Mouse (Mus musculus) kidney, adult 8-10 months (tissue): ENCODE data around the gene Olfr670.
"Not testable (repeated sequence)": the region's sequence is repeated elsewhere in the genome, so short reads cannot be mapped to it uniquely, and the experiment has no call there.

ENCODE experiments used
- DNase-seq, 2 experiments: peaks; one replicate each; pipeline ENCODE4 v3.0.0; 2022

The Olfr670 gene

DNA sequence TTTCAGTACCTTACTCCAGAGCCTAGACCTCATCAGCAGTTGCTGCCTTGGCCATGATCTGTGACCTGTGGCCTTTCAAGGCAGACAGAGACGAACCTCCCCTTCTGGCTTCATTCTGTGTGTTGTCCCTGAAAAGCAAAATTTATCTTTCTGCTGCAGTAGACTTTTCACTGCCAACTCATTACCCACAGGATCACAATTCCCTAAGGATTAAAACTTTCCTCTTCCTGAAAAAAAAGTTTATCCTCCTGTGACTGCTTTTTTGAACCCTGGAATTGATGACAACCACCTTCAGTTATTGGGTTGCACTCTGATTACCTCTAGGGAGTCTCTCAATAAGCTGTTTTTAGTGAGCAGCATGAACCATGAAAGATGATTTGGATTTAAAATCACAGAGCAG lies at the start of gene Olfr670:
Gene Olfr670, minus strand, starts transcription at position 101 of the 400 bp plus-strand sequence.
- no peak for DNase-seq

- no peak for DNase-seq
Observed at GRCm38 (mm10) chr7:105001929-105002328, 39.5 kb upstream of the Olfr670 start, which contains the start of gene Olfr672. Gene Olfr672 (minus strand): TSS chr7:105002029.

DNA sequence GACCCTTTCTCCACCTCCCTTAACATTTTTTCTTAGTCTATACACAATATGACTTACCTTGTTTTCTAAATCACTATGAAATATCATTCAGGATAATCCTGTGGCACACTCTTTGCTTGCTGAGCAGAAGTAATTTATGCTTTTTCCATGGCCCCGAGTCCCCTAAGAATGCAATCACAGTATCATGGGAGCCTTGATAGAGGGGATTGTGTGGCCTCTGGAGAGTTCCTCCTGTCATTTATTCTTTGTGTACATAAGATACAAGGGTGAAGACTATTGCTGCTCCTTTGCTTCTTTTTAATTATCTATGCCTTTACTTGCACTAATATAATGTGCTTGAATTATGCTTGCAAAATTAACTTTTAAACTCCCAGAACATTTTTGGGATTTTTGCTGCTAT lies 16.6 kb upstream of the Olfr670 start, which contains the start of gene Olfr671:
Gene Olfr671, minus strand, starts transcription at position 101 of the 400 bp plus-strand sequence.
- DNase-seq, result no peak

GRCm38 (mm10) chr7:104972507-104972906 lies 10.1 kb upstream of the Olfr670 start:
- not testable (repeated sequence) for DNase-seq

DNA sequence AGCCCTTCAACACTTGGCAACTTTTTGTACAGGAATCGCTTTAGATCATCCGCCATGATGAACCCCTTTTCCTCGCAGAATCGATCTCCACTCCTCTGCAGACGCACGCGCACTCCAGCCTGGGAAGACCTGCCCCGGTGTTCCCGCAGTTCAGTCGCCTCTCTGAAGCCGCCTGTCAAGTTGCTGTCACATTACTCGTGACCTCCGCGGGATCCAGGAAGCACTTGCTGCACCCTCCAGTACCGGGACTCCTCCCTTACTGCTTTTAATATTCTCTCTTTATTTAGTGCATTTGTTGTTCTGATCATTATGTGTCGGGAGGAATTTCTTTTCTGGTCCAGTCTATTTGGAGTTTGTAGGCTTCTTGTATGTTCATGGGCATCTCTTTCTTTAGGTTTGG lies 12.2 kb downstream of the Olfr670 start:
- DNase-seq, result not testable (repeated sequence)

DNA sequence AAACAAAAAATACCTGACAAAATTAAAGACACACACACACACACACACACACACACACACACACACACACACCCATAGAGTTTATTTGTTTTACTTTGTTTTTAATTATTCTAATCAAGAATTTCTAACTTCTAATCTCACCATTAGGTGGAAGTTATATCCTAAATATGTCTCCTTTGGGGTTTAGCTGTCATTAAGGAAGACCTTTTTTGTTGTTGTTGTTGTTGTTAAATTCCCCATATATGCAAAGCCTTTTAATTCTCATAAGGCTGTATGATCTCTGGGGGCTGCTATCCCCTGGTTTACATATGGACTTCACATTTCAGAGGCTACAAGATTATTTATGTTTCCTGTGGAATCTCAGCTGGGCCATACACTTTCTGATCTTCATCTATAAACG lies 28.5 kb downstream of the Olfr670 start, which contains the start of gene Olfr669:
Gene Olfr669, plus strand, starts transcription at position 301 of the 400 bp plus-strand sequence.
- DNase-seq, result no peak

GRCm38 (mm10) chr7:104927957-104928356 lies 34.5 kb downstream of the Olfr670 start, which contains the start of gene Olfr668:
Gene Olfr668 (minus strand): TSS chr7:104928057.
- DNase-seq, result no peak

- DNase-seq, result no peak
Observed at GRCm38 (mm10) chr7:104921382-104921781, 41.0 kb downstream of the Olfr670 start, which contains the start of gene Olfr667. Gene Olfr667 (minus strand): TSS chr7:104921482.
